Mouse (Mus musculus): ENCODE data around the gene Gm11938.
A peak's percentile ranks its signal among the peaks of the same experiment; 100 is the strongest.

Gene Gm11938

DNA sequence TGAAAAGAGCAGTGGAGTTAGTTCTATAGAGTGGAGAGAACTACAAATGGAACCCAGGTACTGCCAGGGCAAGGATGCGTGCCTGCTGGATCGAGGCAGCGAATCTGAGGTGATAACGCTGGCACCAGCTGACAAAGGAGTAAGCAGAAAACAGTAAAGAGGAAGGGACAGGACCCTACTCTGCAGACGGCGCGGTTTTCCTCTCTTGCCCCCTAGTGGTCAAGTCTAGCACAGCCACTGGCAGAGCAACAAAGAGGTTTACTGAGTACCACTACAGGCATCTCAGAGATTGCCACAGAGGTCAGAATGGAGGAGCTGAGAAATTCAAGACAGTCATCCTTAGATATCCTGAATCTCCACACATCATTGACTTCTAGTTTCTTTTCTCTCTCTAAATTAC lies 29.0 kb downstream of the Gm11938 start:
- peak; percentile 71 for DNase-seq (ENCODE audit: low read depth, low spot score)

GRCm38 (mm10) chr11:99573164-99573563 lies 29.9 kb downstream of the Gm11938 start:
- DNase-seq (ENCODE audit: low read depth, low spot score) = no peak

- DNase-seq (ENCODE audit: low read depth, low spot score) = no peak
Observed at GRCm38 (mm10) chr11:99566530-99566929, 36.6 kb downstream of the Gm11938 start, which contains the start of gene Krtap3-1. Gene Krtap3-1 (minus strand): TSS chr11:99566630.

- no peak for DNase-seq (ENCODE audit: low read depth, low spot score)
Observed at GRCm38 (mm10) chr11:99562580-99562979, 40.5 kb downstream of the Gm11938 start.

GRCm38 (mm10) chr11:99559366-99559765 lies 43.7 kb downstream of the Gm11938 start, which contains the start of gene Gm11939:
Gene Gm11939 (minus strand): TSS chr11:99559466.
- no peak for DNase-seq (ENCODE audit: low read depth, low spot score)

GRCm38 (mm10) chr11:99557976-99558745 lies 44.9 kb downstream of the Gm11938 start:
- DNase-seq (ENCODE audit: low read depth, low spot score) = no peak

DNA sequence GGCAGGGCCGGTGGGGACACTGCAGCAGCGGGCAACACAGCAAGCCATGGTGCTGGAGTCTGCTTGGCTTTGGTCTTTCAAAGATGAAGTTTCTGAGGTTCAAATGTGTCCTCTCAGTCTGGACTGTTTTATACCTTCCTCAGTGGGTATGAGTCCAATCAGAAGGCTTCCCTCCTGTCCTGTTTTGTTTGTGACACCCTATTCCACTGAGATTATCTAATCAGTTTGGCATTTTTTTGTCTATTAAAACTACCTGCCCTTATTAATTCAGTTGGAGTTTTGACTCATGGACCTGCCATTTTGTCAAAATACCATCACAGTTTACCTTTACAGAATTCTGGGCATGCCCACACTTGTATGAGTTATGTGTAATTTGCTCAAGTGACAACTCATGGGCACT lies 46.4 kb downstream of the Gm11938 start, which contains the start of gene Krtap3-2:
Gene Krtap3-2 (minus strand): TSS at position 101 of the 400 bp plus-strand sequence.
- no peak for DNase-seq (ENCODE audit: low read depth, low spot score)

DNA sequence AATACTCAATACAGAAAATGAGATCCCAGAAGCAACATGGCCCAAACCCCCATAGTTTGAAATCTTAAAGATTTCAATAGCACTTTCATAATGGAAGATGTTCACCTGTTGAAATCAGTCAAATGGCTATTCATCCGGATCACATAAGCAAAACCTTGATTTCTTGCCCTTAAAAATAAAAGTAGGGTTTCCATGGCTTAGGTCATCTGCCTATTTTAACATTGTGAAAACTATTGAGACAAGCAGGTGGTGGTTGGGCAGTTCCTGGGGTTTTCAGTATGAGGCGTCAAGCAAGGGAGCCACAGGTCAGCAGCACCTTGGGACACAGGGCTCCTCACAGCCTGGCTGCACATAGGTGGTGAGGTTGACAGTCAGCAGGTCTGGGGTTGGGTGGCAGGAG lies 46.9 kb downstream of the Gm11938 start:
- DNase-seq (ENCODE audit: low read depth, low spot score) = no peak
